Mouse (Mus musculus): ENCODE results near the gene Cfap77.

Gene Cfap77

DNA sequence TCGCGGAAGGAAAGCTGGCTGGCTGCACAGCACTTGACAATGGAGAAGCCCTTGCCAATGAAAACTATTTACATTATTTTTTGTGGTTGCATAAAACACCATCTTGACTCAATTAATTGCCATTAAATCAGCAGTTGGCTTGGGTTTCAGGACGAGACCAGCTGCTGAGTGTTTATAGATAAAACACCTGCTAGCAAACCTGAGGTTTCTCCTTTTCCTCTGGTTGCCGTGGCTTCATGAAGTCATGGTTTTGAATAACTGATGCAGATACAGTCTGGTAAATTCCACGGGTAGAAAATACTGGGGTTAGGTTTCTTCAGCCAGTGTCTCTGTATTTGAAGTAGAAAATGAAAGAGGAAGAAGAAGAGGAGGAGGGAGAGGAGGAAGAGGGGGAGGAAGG, 2.9 kb downstream of the Cfap77 start:
- DNase-seq (ENCODE audit: low spot score in 2 of 2) = no peak

DNA sequence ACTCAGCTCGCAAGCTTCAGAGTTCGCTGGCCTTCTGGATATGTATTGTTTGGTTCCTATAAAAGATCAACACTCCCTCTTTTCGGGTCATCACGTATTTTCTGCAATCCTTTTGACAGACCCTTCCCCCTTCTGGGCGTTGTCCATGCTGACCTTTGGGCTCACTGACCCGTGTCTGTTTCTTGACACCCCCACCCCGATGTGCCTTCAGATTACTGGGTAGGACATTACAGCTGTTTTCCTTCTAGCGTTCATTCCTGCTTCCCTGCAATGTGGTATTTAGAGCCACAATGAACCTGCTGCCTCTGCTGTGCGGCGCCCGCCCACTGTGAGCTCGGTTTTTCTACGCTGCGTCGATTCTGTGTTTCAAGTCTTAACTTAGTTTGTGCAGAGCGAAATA, 8.7 kb downstream of the Cfap77 start:
- peak; percentile 37 to 39 for DNase-seq (ENCODE audit: low spot score in 2 of 2)

DNA sequence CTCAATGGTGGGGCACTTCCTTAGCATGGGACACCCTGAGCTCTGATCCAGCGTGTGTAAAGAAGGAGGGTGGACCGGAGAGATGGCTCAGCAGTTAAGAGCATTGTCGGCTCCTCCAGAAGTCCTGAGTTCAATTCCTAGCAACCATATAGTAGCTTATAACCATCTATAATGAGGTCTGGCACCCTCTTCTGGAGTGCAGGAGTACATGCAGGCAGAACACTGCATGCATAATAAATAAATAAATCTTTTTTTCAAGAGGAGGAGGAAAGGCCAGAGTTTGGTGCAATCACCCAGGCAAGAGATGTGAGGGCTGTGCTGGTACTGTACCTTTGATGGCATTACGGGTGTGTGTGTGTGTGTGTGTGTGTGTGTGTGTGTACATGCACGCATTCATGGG, 12.7 kb downstream of the Cfap77 start:
- no peak for DNase-seq (ENCODE audit: low spot score in 2 of 2)

DNA sequence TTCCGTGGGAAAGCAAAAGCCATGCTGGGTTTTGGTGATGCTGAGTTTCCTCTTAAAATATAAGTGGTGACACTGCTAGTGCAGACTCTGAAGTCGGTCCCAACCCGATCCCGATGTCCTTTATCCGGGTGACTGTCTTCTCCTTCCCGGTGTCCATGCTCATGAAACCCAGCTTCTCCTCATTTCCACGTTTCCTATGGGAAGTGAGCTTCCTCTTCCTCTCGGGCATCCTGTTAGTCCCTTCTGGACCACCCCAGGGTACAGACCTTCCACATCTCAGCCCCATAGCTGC, 13.4 kb downstream of the Cfap77 start:
- no peak for DNase-seq (ENCODE audit: low spot score in 2 of 2)

DNA sequence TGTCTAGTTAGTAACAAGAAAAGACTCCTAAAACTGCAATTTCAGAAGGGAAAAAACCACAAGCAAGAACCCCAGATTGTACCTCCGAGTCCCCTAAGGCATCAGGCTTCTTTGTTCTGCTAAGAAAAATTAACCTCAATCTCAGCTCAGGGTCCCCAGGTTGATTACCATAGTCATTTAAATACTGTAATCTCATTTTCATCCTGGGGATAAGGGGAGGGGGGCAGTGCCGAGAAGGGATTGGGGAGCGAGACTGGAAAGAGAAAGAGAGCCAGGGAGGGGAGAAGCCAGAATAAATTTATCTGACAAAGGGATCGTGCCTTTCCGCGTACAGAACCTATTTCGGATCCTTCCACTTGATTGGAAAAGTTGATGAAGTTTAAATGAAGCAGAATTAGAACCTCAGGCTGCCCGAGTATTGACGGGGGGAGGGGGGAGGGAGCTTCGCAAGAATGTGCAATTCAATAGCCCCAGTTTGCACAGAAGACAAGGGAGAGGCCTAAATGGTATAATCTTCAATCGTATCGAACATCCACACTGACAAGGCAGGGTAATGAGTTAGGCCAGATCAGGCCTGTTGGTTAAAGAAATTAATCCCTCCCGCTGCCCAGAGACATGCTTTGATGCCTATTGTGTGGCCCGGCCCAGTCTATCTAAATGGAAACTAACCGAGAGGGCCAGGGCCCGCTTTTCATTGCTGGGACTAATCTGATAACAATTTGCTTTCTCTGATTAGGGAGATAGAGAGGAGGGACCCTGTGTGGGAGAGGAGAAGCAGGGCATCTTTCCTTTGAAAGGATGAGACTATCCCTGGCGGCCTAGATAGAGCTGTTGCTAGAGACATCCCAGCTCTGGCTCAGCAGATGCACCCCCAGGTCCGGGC, 14.0 kb downstream of the Cfap77 start:
- no peak for DNase-seq (ENCODE audit: low spot score in 2 of 2)

DNA sequence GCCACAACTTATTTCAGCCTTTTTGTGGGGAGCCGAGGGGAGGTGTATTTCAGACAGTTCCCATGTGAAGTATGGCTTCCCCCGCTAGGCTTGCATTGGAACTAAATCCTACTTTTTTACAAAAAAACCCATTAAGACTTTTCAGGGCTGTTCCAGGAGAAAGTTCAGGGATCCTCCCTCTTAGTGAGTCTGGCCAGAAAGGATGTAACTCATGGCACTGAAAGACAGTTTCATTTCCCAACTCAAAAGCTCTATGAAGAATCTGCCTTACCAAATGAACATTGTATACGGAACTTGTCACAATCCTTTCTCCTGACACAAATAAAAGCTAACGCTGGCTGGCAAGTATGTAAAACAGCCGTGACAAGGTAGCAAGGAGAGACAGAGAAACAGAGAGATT, 15.1 kb downstream of the Cfap77 start:
- DNase-seq (ENCODE audit: low spot score in 2 of 2) = no peak

DNA sequence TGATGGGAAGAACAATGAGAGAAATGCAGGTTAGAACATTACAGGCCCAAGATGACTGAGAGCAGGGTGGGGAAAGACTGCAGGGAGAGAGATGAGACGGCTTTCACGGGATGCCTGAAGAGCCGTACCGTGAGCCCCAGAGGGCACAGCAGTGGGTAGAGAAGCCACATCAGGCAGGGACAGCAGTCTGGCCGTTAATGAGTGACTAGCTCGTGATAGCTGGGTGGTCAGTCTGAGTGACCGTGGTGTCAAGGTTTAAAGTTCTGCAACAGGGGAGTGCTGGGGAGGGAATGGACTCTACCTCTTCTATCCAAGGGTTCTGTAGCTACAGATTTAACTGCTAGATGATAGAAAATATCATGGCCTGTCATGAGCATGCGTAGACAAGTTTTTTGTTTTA, 19.2 kb downstream of the Cfap77 start:
- DNase-seq (ENCODE audit: low spot score in 2 of 2) = no peak

DNA sequence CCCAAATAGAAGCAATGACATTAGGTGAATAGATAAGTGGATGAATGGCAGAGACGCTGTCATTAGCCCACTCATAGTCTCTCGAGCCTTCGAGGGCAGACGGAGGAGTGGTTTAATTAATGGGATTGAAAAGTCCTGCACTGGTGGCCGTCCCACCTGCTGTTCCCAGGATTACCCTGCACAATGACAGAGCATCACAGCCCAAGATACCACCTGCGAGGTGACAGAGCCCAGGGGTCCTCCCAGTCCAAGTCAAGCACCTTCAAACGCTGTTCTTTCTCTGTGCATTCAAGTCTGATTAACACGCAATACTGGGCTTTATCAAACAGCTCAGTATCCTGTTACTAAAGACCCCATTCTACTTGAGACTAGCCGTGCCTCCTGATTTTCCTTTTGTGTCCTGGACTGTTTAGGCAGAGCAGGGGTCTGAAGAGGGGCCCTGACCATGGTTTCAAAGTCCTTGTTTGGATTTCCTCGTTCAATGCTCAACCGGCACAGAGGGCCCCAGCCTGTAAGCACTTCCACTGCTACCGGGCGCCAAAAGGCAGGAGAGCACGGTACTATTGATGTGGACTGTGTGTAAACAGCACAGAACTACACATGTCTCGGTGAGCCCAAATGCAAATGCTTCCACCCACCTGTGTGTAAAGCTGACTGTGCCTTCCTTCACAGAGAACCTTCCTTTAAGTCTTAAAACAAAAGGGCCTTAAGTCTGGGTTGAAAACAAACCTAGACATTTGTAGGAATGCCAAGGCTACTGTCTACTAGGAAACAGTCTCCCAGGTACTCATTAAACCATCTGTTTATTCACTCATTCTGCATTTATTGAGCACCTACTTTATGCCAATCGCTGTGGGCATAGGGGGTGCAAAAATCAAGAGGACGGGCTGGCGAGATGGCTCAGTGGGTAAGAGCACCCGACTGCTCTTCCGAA, 20.1 kb downstream of the Cfap77 start:
- no peak for DNase-seq (ENCODE audit: low spot score in 2 of 2)

DNA sequence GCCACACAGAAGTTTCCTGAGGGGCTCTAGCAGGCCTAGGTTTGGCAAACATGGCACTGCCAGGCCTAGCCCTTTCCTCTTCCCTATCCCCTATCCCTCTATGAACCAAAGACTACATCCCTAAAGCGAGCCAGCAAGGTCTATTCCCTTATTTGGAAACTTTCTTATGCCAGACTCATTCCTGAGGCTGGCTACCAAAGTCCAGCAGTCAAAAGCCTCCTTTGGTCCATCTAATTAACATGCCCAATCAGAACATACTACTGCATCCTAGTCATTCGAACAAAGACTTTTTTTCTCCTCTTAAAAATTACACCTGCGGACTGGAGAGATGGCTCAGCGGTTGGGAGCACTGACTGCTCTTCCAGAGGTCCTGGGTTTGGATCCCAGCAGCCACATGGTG, 22.9 kb downstream of the Cfap77 start:
- DNase-seq (ENCODE audit: low spot score in 2 of 2) = no peak

DNA sequence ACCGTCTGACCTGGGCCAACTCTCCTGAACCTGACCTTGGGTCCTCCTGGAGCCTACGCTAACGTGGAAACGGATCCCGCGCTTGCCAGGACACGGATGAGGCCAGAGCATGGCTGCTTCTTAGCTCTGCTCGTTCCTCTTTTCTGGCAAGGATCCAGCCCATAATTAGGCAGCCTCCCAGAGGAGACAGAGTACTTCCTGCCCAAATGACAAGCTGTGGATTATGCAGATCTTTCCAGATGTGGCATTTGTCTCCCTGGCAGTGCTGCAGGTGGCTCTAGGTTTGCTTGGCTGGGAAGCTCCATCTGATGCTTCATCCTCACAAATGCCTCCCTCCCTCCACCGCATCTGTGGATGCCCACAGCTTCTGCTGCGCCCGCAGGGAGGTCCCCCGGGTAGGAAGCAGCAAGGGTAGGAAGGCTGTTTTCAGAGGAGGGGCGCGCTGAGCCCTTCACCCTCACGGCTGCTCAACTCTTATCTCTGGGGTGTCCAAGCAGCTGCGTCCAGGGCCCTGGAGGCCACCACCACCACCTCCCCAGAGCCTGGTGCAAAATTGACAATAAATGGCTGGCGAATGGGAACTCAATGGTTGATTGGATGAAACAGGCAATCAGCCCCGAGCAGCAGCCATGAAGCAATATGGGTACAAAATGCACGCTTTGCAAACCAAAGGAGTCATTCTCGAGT, 24.7 kb downstream of the Cfap77 start:
- no peak for DNase-seq (ENCODE audit: low spot score in 2 of 2)

DNA sequence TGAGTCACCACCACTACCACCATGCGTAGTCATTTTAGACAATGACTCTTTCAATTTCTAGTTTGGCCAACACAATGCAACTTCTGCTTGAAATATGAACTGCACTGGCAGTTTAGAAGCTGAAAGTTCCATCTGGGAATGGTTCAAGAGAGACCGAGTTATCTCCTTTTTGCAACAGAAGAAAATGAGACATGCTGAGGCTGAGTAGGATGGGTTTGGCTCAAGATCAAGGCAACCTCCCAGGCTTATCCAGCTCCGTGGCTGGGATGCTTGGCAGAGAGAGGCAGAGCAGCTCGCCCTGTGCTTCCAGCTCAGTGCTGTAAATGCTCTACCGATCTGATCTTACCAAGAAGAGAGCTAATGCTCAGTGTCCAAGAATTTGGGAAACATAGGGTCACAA, 29.6 kb downstream of the Cfap77 start:
- peak; percentile 45 to 46 for DNase-seq (ENCODE audit: low spot score in 2 of 2)

DNA sequence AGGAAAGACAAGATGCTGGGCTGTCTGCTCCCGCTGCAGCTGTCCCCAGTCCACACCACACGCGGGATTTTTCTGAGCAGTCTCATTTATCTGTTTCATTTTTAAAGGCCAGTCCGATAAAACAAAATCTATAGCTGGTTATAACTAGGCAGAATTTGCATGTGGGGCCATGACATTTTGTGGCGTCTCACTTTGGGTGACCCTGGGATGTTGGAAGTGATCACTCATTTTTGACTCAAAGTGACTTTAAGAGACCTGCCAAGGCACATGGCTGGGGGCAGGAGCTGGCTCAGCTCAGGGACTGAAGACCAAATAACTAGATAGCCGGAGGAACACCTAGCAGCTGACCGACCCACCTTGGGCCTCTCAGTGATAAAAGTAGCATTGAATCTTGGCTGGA, 31.9 kb downstream of the Cfap77 start:
- no peak for DNase-seq (ENCODE audit: low spot score in 2 of 2)

DNA sequence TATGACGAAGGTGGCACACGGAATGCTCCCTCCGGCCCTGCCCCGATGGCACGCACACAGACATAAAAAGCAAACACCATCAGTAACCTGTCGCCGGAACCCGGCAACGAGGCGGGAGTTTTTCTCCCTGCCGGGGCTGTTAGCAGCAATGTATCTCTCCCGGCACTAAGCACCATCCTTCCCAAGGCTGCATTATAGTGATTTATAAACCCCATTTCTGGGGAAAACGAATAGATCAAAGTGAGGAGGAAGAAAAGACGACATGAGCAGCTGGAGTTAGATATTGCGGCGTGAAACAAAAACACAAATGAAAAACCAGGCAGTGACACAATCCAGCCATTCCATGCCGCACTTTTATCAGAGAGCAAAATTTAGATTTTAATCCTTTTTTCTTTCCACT, 33.8 kb downstream of the Cfap77 start:
- DNase-seq (ENCODE audit: low spot score in 2 of 2) = no peak

DNA sequence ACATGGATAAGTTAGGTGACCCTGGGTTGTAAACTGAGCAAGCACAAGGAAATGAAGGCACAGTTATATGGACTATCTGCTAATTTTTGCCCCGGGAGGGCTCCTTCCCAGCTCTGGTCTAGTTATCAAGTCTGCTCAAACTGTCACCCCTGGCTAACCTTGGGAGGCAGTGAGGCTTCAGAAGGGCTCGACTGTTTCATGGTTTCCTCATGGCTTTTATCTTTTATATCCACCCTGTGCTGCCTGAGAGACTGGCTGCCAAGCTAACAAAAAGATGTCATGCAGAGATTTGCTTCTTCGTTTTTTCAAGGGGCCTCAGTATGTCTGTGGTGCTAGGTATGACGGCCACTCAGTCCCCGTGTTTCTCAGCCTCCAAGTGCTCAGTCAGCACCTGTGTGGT, 36.2 kb downstream of the Cfap77 start:
- DNase-seq (ENCODE audit: low spot score in 2 of 2) = no peak

DNA sequence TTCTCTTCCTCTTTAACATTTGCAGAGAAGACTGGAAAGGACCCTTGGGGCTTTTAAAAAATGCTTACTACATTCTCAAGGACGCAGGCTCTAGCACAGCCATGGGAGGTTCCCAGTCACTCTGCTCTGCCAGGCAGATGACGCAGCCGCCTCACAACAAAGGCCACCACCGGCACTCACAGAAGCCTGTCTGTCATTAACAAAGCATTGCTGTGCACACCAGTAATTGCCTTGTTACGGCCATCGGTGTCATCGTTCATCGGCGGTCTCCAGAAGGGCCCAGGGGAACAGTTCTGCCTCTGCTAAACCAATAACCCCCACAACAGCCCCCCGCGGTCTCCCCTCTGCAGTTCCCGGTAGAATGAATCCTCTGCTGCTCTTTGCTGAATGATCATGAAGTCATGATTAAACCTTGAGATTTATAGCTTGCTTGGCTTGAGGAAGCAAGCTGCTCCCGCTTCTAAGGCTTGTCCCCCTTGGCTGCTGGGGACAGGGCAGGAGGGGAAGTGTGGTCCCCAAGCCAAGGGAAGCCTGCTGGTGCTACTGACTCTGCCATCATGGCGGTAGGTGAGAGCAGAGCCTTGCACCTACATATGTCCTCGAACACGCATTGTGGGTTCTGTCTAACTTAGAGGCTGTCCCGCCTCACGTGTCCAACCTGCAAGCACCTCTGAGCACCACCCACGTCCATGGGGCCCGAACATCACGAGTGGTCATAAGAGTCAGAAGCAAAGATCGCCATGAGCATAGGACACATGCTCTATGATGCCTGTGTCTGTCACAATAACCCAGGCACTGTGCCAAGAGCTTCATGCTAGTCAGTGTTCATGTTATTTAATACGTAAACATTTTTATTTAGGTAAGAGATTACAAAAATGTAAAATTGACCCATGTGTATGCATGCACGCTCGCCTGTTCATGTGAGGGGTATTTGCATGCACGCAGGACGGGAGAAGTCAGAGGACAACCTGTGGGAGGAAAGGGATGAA, 38.0 kb downstream of the Cfap77 start:
- no peak for DNase-seq (ENCODE audit: low spot score in 2 of 2)

DNA sequence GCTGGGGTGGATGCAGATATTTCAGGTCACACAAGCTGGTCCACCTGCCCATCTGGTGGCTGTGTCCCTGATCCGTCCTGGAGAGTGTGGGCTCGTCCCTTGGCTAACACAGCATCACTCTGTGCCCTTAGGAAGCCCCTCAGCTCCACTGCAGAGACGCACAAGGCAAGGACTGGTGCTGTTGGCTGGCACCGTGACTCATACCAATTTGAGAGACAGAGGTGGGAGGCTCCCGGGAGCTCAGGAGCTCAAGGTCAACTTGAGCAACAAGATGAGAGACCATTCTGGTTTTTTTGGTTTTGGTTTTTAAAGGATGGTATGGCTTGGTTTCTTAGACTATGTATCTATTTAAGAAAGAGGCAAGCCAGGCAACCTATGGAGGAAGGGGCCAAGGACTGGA, 42.3 kb downstream of the Cfap77 start:
- DNase-seq (ENCODE audit: low spot score in 2 of 2) = no peak

DNA sequence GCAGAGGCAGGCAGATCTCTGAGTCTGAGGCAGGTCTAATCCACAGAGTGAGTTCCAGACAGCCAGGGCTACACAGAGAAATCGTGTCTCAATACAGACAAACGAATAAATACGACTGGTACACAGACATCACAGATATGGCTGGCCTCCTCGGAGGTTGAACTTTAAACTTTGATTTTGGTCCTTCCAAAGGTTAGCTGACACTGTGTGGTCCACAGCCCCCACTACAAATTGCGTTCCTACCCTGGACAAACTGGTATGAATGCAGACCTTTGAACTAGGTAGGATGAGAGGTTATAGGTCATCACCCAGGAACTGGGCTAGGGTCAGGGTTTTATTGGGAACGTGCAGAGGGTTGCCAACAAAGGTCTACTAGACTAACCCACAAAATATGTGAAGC, 47.2 kb downstream of the Cfap77 start:
- DNase-seq (ENCODE audit: low spot score in 2 of 2) = no peak

DNA sequence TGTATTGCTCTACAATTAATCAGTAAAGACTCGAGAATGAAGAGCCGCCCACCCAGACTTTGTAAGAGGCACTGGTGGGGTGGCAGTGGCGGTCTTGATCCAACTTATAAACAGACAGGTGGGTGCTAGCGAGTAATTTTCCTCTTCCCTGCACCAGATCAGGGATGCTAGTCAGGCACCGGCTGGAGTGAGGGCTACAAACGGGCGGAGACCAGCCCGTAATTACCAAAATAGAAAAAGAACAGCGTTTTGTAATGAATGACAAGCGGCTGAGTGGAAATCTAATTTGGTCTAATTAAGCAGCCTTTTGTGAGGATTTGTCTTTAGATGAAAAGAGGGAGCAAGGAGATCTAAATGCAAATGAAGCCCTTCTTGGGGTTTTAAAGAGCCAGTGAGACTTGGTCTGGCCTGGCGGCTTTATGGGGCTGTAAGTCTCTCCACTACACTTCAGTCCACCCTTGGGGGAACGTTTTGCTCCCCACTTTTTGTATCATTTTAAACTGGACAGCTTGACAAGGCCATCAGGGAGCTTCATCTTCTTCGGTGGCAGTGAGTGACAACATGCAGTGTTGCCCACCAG, 48.3 kb downstream of the Cfap77 start:
- DNase-seq (ENCODE audit: low spot score in 2 of 2) = peak in 1 of 2 experiments; percentile 11

DNA sequence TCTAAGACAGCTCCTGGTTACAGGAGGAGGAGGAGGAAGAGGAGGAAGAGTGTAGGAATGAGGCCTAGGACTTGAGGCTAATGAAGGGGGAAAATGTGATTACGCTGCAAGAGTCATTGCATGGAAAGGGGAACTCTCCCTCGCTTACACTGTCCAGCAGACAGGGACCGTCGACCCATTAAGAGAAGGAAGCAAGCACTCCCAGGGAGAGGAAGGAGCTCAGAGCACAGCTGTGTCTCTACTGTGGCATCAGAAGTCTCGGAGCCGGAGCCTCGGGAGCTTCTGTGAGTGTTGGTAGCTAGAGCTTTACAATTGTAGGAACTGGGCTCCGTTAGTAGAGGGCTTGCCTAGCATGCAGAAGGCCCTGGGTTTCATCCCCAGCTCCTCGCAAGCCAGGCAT, 50.8 kb downstream of the Cfap77 start:
- no peak for DNase-seq (ENCODE audit: low spot score in 2 of 2)

DNA sequence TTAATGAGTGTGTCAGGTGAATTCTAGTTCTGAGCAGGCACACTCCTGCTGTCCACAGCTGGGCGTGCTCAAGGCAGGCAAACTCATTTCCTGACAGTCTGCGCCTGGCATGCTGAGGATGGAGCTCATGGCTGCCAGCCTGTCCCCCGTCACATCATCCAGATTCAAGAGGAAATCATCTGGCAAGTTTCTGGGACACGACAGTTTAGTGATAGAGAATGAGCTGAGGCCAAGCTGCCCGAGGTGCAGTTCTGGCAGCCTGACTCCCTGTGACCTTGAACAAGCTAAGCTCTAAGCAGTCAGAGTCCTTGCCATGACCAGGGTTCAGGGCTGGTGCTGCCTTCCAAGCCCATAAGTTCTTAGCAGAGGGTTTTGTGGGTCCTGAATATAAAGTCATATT, 56.6 kb downstream of the Cfap77 start:
- DNase-seq (ENCODE audit: low spot score in 2 of 2) = no peak

Measured in right cerebral cortex, adult 2 months (tissue).